Mouse (Mus musculus) lung, adult 2 months (tissue): Measurements from ENCODE around the gene Asic2.

ENCODE experiments used
- CTCF ChIP-seq: fragments of 200-500 bp; IDR thresholded peaks from 2 replicates; pipeline ENCODE4 v1.5.1; 2011; ENCODE audit warnings: mild to moderate bottlenecking, low read length, control low read depth; ENCODE audit not compliant: insufficient read depth
- POLR2A ChIP-seq: fragments of 200-500 bp; IDR thresholded peaks from 2 replicates; pipeline ENCODE4 v1.6.1; 2011; ENCODE audit warnings: low read depth, mild to moderate bottlenecking, control low read depth, low read length, borderline replicate concordance; ENCODE audit errors: extremely low read depth

DNA sequence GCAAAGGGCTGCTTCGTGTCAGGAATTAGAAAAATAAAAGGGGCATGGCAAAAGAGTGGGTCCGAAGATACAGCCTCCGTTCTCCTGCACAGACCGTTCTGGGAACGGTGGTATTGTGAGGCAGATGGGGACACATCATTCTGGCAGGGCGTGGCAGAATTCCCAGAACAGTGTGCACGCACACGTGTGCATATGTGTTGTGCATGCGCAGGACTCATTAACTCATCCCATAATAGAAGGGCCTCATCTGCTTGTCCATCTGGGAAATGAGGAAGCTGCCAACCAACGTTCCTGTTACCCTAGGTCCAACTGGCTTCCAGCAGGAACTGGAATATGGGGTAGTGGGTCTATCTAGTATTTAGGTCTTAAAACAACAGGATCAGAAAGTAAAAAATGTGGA, 455.8 kb downstream of the Asic2 start:
- no peak for TF ChIP-seq CTCF
- TF ChIP-seq POLR2A: no peak
